Mouse (Mus musculus) CH12.LX (cell line): ENCODE data around the gene Slc30a5. TPM values are rescaled to one million over a fixed set of nuclear protein-coding genes. Genes with fewer than 3 reads are reported as not detected.

ENCODE experiments used
- DNase-seq: peaks from one replicate; pipeline ENCODE4 v3.0.0-alpha.2; 2013; ENCODE audit errors: extremely low read depth
- H3K27ac ChIP-seq: 2 replicates; pipeline ENCODE4 v1.5.1; 2012; ENCODE audit warnings: low read depth, mild to moderate bottlenecking, control low read depth, moderate library complexity; ENCODE audit not compliant: insufficient read depth
- H3K27me3 ChIP-seq: replicated peaks from 2 replicates; pipeline ENCODE3; 2012; ENCODE audit warnings: inconsistent platforms
- H3K36me3 ChIP-seq, 2 experiments: replicated peaks in 1 of 2; 2 replicates each; pipeline versions ENCODE3 to v1.6.1; 2012; ENCODE audit warnings: inconsistent platforms in 1 of 2, low read length in 1 of 2, mild to moderate bottlenecking in 1 of 2, mixed read lengths in 1 of 2, moderate library complexity in 1 of 2; ENCODE audit not compliant: control insufficient read depth in 1 of 2, insufficient read depth in 1 of 2
- H3K4me1 ChIP-seq, 2 experiments: 2 replicates each; pipeline ENCODE4 v1.6.1; 2012; ENCODE audit warnings: inconsistent platforms in 1 of 2, moderate library complexity in 1 of 2; ENCODE audit not compliant: insufficient read depth in 2 of 2, control insufficient read depth in 1 of 2
- H3K4me2 ChIP-seq: 2 replicates; pipeline ENCODE4 v1.6.1; 2012; ENCODE audit warnings: low read depth, mild to moderate bottlenecking, control low read depth; ENCODE audit not compliant: poor library complexity, insufficient read depth, severe bottlenecking
- H3K4me3 ChIP-seq, 3 experiments: fragments of 150-350 bp in 1 of 3; sonication (generic) in 1 of 3; replicated peaks in 1 of 3; 2 replicates each; pipeline versions ENCODE3 to v1.5.1; 2011 to 2012; ENCODE audit warnings: low read depth in 2 of 3, low read length in 2 of 3, mild to moderate bottlenecking in 2 of 3, moderate library complexity in 2 of 3, control low read depth in 1 of 3, improper control_type of control experiment in 1 of 3, inconsistent platforms in 1 of 3, mixed read lengths in 1 of 3; ENCODE audit not compliant: poor library complexity in 1 of 3
- H3K79me2 ChIP-seq: replicated peaks from 2 replicates; pipeline ENCODE4 v1.6.1; 2012; ENCODE audit warnings: mild to moderate bottlenecking, moderate library complexity; ENCODE audit not compliant: control insufficient read depth, poor library complexity, insufficient read depth, severe bottlenecking; ENCODE audit errors: extremely low read depth
- H3K9ac ChIP-seq: 2 replicates; pipeline ENCODE4 v1.6.1; 2012; ENCODE audit warnings: low read depth, mild to moderate bottlenecking, control low read depth, moderate library complexity; ENCODE audit not compliant: insufficient read depth
- H3K9me3 ChIP-seq: replicated peaks from 2 replicates; pipeline ENCODE3; 2012; ENCODE audit warnings: low read length, inconsistent platforms, mixed read lengths
- BHLHE40 ChIP-seq: IDR thresholded peaks from 2 replicates; pipeline ENCODE4 v1.6.1; 2011; ENCODE audit warnings: mild to moderate bottlenecking, low read depth, low read length, improper control_type of control experiment
- CHD1 ChIP-seq: IDR thresholded peaks from 2 replicates; pipeline ENCODE4 v1.6.1; 2012; ENCODE audit warnings: low read depth, low read length, improper control_type of control experiment, inconsistent platforms
- ELF1 ChIP-seq: IDR thresholded peaks from 2 replicates; pipeline ENCODE4 v1.6.1; 2014; ENCODE audit warnings: low read depth, mild to moderate bottlenecking, inconsistent platforms, low read length, improper control_type of control experiment
- ETS1 ChIP-seq: conservative IDR thresholded peaks from 2 replicates; pipeline ENCODE4 v1.6.1; 2012; ENCODE audit warnings: low read depth, mild to moderate bottlenecking, inconsistent platforms, low read length, improper control_type of control experiment, moderate library complexity
- HCFC1 ChIP-seq: IDR thresholded peaks from 2 replicates; pipeline ENCODE4 v1.6.1; 2012; ENCODE audit warnings: low read depth, mild to moderate bottlenecking, inconsistent platforms, low read length, improper control_type of control experiment
- IRF4 ChIP-seq: IDR thresholded peaks from 2 replicates; pipeline ENCODE4 v1.6.1; 2014; ENCODE audit warnings: low read depth, mild to moderate bottlenecking, inconsistent platforms, low read length, improper control_type of control experiment
- JUN ChIP-seq: IDR thresholded peaks from 2 replicates; pipeline ENCODE4 v1.6.1; 2011; ENCODE audit warnings: low read depth, mild to moderate bottlenecking, low read length, improper control_type of control experiment, moderate library complexity; ENCODE audit not compliant: insufficient read depth
- JUND ChIP-seq: conservative IDR thresholded peaks from 2 replicates; pipeline ENCODE4 v1.6.1; 2011; ENCODE audit warnings: low read depth, low read length, improper control_type of control experiment
- MAX ChIP-seq: IDR thresholded peaks from 2 replicates; pipeline ENCODE4 v1.6.1; 2011; ENCODE audit warnings: low read length, improper control_type of control experiment
- MAZ ChIP-seq: IDR thresholded peaks from 2 replicates; pipeline ENCODE4 v1.6.1; 2012; ENCODE audit warnings: low read depth, mild to moderate bottlenecking, inconsistent platforms, low read length, improper control_type of control experiment, moderate library complexity
- MEF2A ChIP-seq: IDR thresholded peaks from 2 replicates; pipeline ENCODE4 v1.6.1; 2014; ENCODE audit warnings: low read depth, mild to moderate bottlenecking, inconsistent platforms, low read length, improper control_type of control experiment, borderline replicate concordance
- MXI1 ChIP-seq: IDR thresholded peaks from 2 replicates; pipeline ENCODE4 v1.6.1; 2011; ENCODE audit warnings: mild to moderate bottlenecking, low read depth, low read length, improper control_type of control experiment
- MYC ChIP-seq: IDR thresholded peaks from 2 replicates; pipeline ENCODE4 v1.6.1; 2011; ENCODE audit warnings: low read depth, mild to moderate bottlenecking, improper control_type of control experiment, low read length
- NELFE ChIP-seq: IDR thresholded peaks from 2 replicates; pipeline ENCODE4 v1.6.1; 2011; ENCODE audit warnings: low read depth, low read length, improper control_type of control experiment
- PAX5 ChIP-seq: IDR thresholded peaks from 2 replicates; pipeline ENCODE4 v1.6.1; 2012; ENCODE audit warnings: low read length, inconsistent platforms, mixed read lengths
- RAD21 ChIP-seq: IDR thresholded peaks from 2 replicates; pipeline ENCODE4 v1.6.1; 2011; ENCODE audit warnings: low read depth, mild to moderate bottlenecking, low read length, improper control_type of control experiment, moderate library complexity
- RCOR1 ChIP-seq: conservative IDR thresholded peaks from 2 replicates; pipeline ENCODE4 v1.6.1; 2012; ENCODE audit warnings: low read depth, mild to moderate bottlenecking, inconsistent platforms, low read length, improper control_type of control experiment
- SMC3 ChIP-seq: IDR thresholded peaks from 2 replicates; pipeline ENCODE4 v1.6.1; 2011; ENCODE audit warnings: low read depth, low read length, improper control_type of control experiment
- TBP ChIP-seq: conservative IDR thresholded peaks from 2 replicates; pipeline ENCODE4 v1.6.1; 2011; ENCODE audit warnings: low read depth, low read length, improper control_type of control experiment
- TCF12 ChIP-seq: IDR thresholded peaks from 2 replicates; pipeline ENCODE4 v1.6.1; 2014; ENCODE audit warnings: low read depth, mild to moderate bottlenecking, inconsistent platforms, low read length, improper control_type of control experiment
- USF2 ChIP-seq: conservative IDR thresholded peaks from 2 replicates; pipeline ENCODE4 v1.6.1; 2011; ENCODE audit warnings: low read depth, low read length, improper control_type of control experiment
- ZC3H11A ChIP-seq: IDR thresholded peaks from 2 replicates; pipeline ENCODE4 v1.6.1; 2012; ENCODE audit warnings: low read depth, mild to moderate bottlenecking, inconsistent platforms, low read length, improper control_type of control experiment
- ZMIZ1 ChIP-seq: IDR thresholded peaks from 2 replicates; pipeline ENCODE4 v1.6.1; 2012; ENCODE audit warnings: low read depth, mild to moderate bottlenecking, inconsistent platforms, low read length, improper control_type of control experiment
- ZNF384 ChIP-seq: IDR thresholded peaks from 2 replicates; pipeline ENCODE4 v1.6.1; 2012; ENCODE audit warnings: low read depth, low read length, improper control_type of control experiment, inconsistent platforms
- dilution Hi-C: fragments of 300-500 bp; cut with MboI; formaldehyde crosslinking; loops from 2 replicates; pipeline ENCODE4 v1.14.3; 2020; ENCODE audit warnings: low sequenced_read_pairs; ENCODE audit not compliant: extremely low pct_unique_long_range_greater_than_20kb, extremely low pct_ligation_motif_present
- in situ Hi-C: fragments of 300-500 bp; cut with MboI; formaldehyde crosslinking; loops from 3 replicates; pipeline ENCODE4 v1.14.3; 2019; ENCODE audit warnings: low sequenced_read_pairs, low pct_ligation_motif_present, low pct_unique_long_range_greater_than_20kb, mixed read lengths
- polyA plus RNA-seq: library from polyadenylated mRNA; unstranded; fragments of >175 nt; gene quantifications from 2 replicates; pipeline ENCODE4 v1.2.1, GENCODE M21; 2012; ENCODE audit warnings: low read depth; ENCODE audit not compliant: insufficient read length
- total RNA-seq, 2 experiments: library from RNA; depleted of rRNA; stranded (reverse); fragments of 300-350 nt in 1 of 2; fragments of >200 nt in 1 of 2; gene quantifications; 2 replicates each; pipeline ENCODE4 v1.2.3; 2012 to 2014

Slc30a5 gene
- total and polyA plus RNA-seq, 3 experiments, result 54.4 to 99.9 (median 65.9) TPM

- TF ChIP-seq BHLHE40 (no peak), PAX5 (no peak), USF2 (peak; percentile 62), ZC3H11A (no peak), MXI1 (peak; percentile 83)
Observed at GRCm38 (mm10) chr13:100873530-100873929, 40.3 kb upstream of the Slc30a5 start (continued).

GRCm38 (mm10) chr13:100871445-100872171 lies 38.4 kb upstream of the Slc30a5 start:
- DNase-seq, result no peak
- no peak overlapping the region for H3K27ac ChIP-seq
- H3K79me2 ChIP-seq, result no peaks in the 10 kb centered on the region
- H3K9ac ChIP-seq, result no peak overlapping the region
- dilution Hi-C loops, result no loop called here
- no peak overlapping the region for H3K4me2 ChIP-seq
- in situ Hi-C loops, result no loop called here
- no peak for TF ChIP-seq ETS1
- no peak for TF ChIP-seq MAX
- no peak for TF ChIP-seq MEF2A
- peaks cover 4 to 30% of the 10 kb centered on the region in 2 experiments; a peak in 3 of 4 replicates for H3K4me1 ChIP-seq
- H3K9me3 ChIP-seq, result peaks cover 5% of the 10 kb centered on the region
- H3K4me3 ChIP-seq, result no peak overlapping the region
- H3K36me3 ChIP-seq, result peaks cover 2 to 45% of the 10 kb centered on the region in 2 experiments
- no peaks in the 10 kb centered on the region for H3K27me3 ChIP-seq

GRCm38 (mm10) chr13:100869813-100870212 lies 36.6 kb upstream of the Slc30a5 start:
- in situ Hi-C loops, result no loop called here
- no peak for TF ChIP-seq ZNF384
- TF ChIP-seq RCOR1, result no peak
- no peak for TF ChIP-seq BHLHE40
- TF ChIP-seq JUND, result no peak
- no peak for TF ChIP-seq USF2
- TF ChIP-seq HCFC1, result no peak
- TF ChIP-seq ELF1, result no peak
- TF ChIP-seq IRF4, result no peak
- no peak for TF ChIP-seq SMC3
- TF ChIP-seq JUN, result no peak
- no peak for TF ChIP-seq TCF12
- no peak for TF ChIP-seq NELFE
- no peak for TF ChIP-seq CHD1
- no peak for TF ChIP-seq ZMIZ1
- TF ChIP-seq PAX5, result no peak
- TF ChIP-seq RAD21, result no peak
- no peak for TF ChIP-seq MYC
- TF ChIP-seq MAZ, result no peak
- no peak for TF ChIP-seq MXI1
- no peak for TF ChIP-seq TBP
- no peaks in the 10 kb centered on the region for H3K27me3 ChIP-seq
- H3K27ac ChIP-seq, result no peak overlapping the region
- H3K4me2 ChIP-seq, result no peak overlapping the region
- no peak overlapping the region for H3K4me3 ChIP-seq
- H3K36me3 ChIP-seq, result peaks cover 2 to 51% of the 10 kb centered on the region in 2 experiments
- H3K9ac ChIP-seq, result no peak overlapping the region
- peaks cover 5% of the 10 kb centered on the region for H3K9me3 ChIP-seq
- peaks cover 12 to 37% of the 10 kb centered on the region in 2 experiments for H3K4me1 ChIP-seq
- dilution Hi-C loops, result no loop called here
- no peaks in the 10 kb centered on the region for H3K79me2 ChIP-seq
- DNase-seq, result no peak
